Mouse (Mus musculus) adrenal gland, postnatal 14 days (tissue): ENCODE measurements around the gene Stag1. TPM values are rescaled to one million over a fixed set of nuclear protein-coding genes. Genes with fewer than 3 reads are reported as not detected.
"Not testable (repeated sequence)": the region's sequence is repeated elsewhere in the genome, so short reads cannot be mapped to it uniquely, and the experiment has no call there.

ENCODE experiments used
- DNase-seq: peaks from one replicate; pipeline ENCODE4 v3.0.0; 2021; ENCODE audit warnings: mixed read lengths
- total RNA-seq: library from RNA; stranded (reverse); gene quantifications from 2 replicates; pipeline ENCODE4 v1.2.3, GENCODE M21; 2021

Stag1 gene
- total RNA-seq, 1 experiment from 2014 or later: 43.1 TPM

GRCm38 (mm10) chr9:100685769-100686487, 88.3 kb downstream of the Stag1 start:
- peak; percentile 38 for DNase-seq

- no peak for DNase-seq
These were observed 92.2 kb downstream of the Stag1 start for GRCm38 (mm10) chr9:100689765-100690316.

- DNase-seq: no peak
These were observed 94.6 kb downstream of the Stag1 start for GRCm38 (mm10) chr9:100692239-100692638.

- DNase-seq: peak; percentile 8
These were observed 98.9 kb downstream of the Stag1 start for GRCm38 (mm10) chr9:100696537-100696936.

GRCm38 (mm10) chr9:100707644-100708043, 110.0 kb downstream of the Stag1 start:
- DNase-seq: no peak

GRCm38 (mm10) chr9:100711665-100712064, 114.1 kb downstream of the Stag1 start:
- DNase-seq: no peak

GRCm38 (mm10) chr9:100724832-100725231, 127.2 kb downstream of the Stag1 start:
- not testable (repeated sequence) for DNase-seq

- no peak for DNase-seq
These were observed 134.2 kb downstream of the Stag1 start for GRCm38 (mm10) chr9:100731839-100732238.

- DNase-seq: no peak
These were observed 136.4 kb downstream of the Stag1 start for GRCm38 (mm10) chr9:100733907-100734440.

GRCm38 (mm10) chr9:100735993-100736645, 138.5 kb downstream of the Stag1 start:
- no peak for DNase-seq

GRCm38 (mm10) chr9:100736646-100737031, 139.0 kb downstream of the Stag1 start:
- DNase-seq: no peak

- not testable (repeated sequence) for DNase-seq
These were observed 179.6 kb downstream of the Stag1 start for GRCm38 (mm10) chr9:100777238-100777637.

GRCm38 (mm10) chr9:100865984-100866383, 268.4 kb downstream of the Stag1 start:
- DNase-seq: no peak

- DNase-seq: no peak
These were observed 272.0 kb downstream of the Stag1 start for GRCm38 (mm10) chr9:100869635-100870034.

- no peak for DNase-seq
These were observed 298.5 kb downstream of the Stag1 start for GRCm38 (mm10) chr9:100896111-100896510.

GRCm38 (mm10) chr9:100898042-100898441, 300.4 kb downstream of the Stag1 start:
- peak; percentile 6 for DNase-seq

- peak; percentile 15 for DNase-seq
These were observed 312.8 kb downstream of the Stag1 start for GRCm38 (mm10) chr9:100910352-100910751.

GRCm38 (mm10) chr9:100917111-100917510, 319.5 kb downstream of the Stag1 start:
- DNase-seq: peak; percentile 63

- DNase-seq: no peak
These were observed 329.0 kb downstream of the Stag1 start for GRCm38 (mm10) chr9:100926629-100927028.

GRCm38 (mm10) chr9:100942042-100942441, 344.4 kb downstream of the Stag1 start:
- no peak for DNase-seq

GRCm38 (mm10) chr9:100944677-100945365, 347.2 kb downstream of the Stag1 start:
- DNase-seq: no peak

GRCm38 (mm10) chr9:100951481-100951880, 353.9 kb downstream of the Stag1 start:
- peak; percentile 66 for DNase-seq
